Mouse (Mus musculus) right cerebral cortex, adult 18-20 months (tissue): ENCODE results near the gene Ubap2.

ENCODE experiments used
- DNase-seq: peaks from one replicate; pipeline ENCODE4 v3.0.0; 2022; ENCODE audit warnings: mixed read lengths

Ubap2 gene

GRCm38 (mm10) chr4:41259019-41259418 is 15.9 kb downstream of the Ubap2 start:
- DNase-seq: no peak

GRCm38 (mm10) chr4:41257752-41258151 is 17.2 kb downstream of the Ubap2 start:
- no peak for DNase-seq

- DNase-seq: peak; percentile 37
These were observed 19.3 kb downstream of the Ubap2 start for GRCm38 (mm10) chr4:41255564-41256210.

GRCm38 (mm10) chr4:41253756-41254155 is 21.2 kb downstream of the Ubap2 start:
- DNase-seq: no peak

GRCm38 (mm10) chr4:41245408-41245807 is 29.5 kb downstream of the Ubap2 start:
- DNase-seq: no peak

GRCm38 (mm10) chr4:41240916-41241315 is 34.0 kb downstream of the Ubap2 start:
- no peak for DNase-seq

- DNase-seq: no peak
These were observed 39.3 kb downstream of the Ubap2 start for GRCm38 (mm10) chr4:41235621-41236020.

GRCm38 (mm10) chr4:41226351-41226750 is 48.6 kb downstream of the Ubap2 start:
- peak; percentile 30 for DNase-seq

- DNase-seq: no peak
These were observed 49.5 kb downstream of the Ubap2 start for GRCm38 (mm10) chr4:41225412-41225811.

- no peak for DNase-seq
These were observed 66.9 kb downstream of the Ubap2 start for GRCm38 (mm10) chr4:41208050-41208449.

GRCm38 (mm10) chr4:41205751-41206150 is 69.2 kb downstream of the Ubap2 start:
- no peak for DNase-seq

GRCm38 (mm10) chr4:41202135-41202534 is 72.8 kb downstream of the Ubap2 start:
- DNase-seq: no peak

GRCm38 (mm10) chr4:41196861-41197610 is 77.9 kb downstream of the Ubap2 start:
- DNase-seq: no peak

- DNase-seq: no peak
These were observed 79.6 kb downstream of the Ubap2 start for GRCm38 (mm10) chr4:41195328-41195727.

- no peak for DNase-seq
These were observed 82.1 kb downstream of the Ubap2 start for GRCm38 (mm10) chr4:41192544-41193512.

GRCm38 (mm10) chr4:41189809-41190208 is 85.1 kb downstream of the Ubap2 start:
- peak; percentile 54 for DNase-seq

GRCm38 (mm10) chr4:41179825-41180725 is 94.9 kb downstream of the Ubap2 start:
- DNase-seq: no peak

GRCm38 (mm10) chr4:41174631-41175030 is 100.3 kb downstream of the Ubap2 start:
- DNase-seq: no peak

GRCm38 (mm10) chr4:41170970-41171369 is 104.0 kb downstream of the Ubap2 start:
- no peak for DNase-seq

- DNase-seq: peak; percentile 74
These were observed 109.1 kb downstream of the Ubap2 start for GRCm38 (mm10) chr4:41165693-41166475.

GRCm38 (mm10) chr4:41164974-41165373 is 110.0 kb downstream of the Ubap2 start:
- no peak for DNase-seq
